Mouse (Mus musculus) mouse embryonic stem cell (cell line): Measurements from ENCODE around the gene Ddo.

ENCODE experiments used
- in situ Hi-C, 2 experiments: fragments of 300-500 bp; cut with MboI; formaldehyde crosslinking; loops; 1 replicate in 1 of 2; 3 replicates in 1 of 2; pipeline ENCODE4 v1.14.3; 2019 to 2020; ENCODE audit warnings: low sequenced_read_pairs in 2 of 2, low pct_unique_long_range_greater_than_20kb in 1 of 2, mixed read lengths in 1 of 2; ENCODE audit not compliant: unreplicated experiment in 1 of 2

Gene Ddo

DNA sequence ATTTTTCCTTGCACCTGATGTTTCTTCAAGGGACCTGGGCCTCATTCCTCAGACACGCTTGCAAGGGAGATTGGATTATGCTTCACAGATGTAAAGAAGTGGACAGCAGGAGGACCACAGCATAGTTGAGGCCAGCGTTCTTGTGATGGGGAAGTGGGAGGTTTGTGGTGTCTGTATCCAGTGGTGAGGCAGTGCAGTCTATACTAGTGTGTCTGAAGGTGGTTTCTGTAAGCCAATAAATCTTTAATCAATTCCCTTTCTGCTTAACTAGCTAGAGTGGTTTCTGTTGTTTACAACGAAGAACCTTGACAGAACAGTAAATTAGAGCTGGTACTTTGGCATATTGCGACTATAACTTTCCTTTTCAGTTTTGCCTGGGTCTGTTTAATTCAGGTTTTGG is 68.8 kb downstream of the Ddo start:
- in situ Hi-C loops: no loop called here

- in situ Hi-C loops: no loop called here
Measured at GRCm38 (mm10) chr10:40711127-40711526, 81.3 kb downstream of the Ddo start.

GRCm38 (mm10) chr10:40713018-40713608 is 83.3 kb downstream of the Ddo start:
- in situ Hi-C loops: no loop called here

DNA sequence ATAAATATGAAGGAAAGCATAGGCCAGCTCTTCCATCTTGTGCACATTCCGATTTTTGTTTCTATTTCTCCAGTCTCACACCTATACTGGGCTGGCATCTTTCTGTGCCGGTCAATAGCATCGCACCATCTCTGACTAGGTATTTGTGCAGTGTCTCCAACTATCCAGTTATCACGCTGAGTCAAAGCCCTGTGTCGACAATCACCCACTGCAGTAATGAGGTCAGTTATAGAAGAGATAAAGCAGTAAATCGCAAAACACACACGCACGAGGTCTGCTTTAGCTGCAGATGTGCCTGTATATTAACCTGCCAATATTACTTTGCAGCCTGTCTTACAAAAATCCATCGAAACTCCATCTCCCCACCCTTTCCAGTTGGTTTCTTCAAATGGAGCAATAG is 84.0 kb downstream of the Ddo start:
- in situ Hi-C loops: no loop called here

GRCm38 (mm10) chr10:40715151-40715550 is 85.3 kb downstream of the Ddo start:
- in situ Hi-C loops: no loop called here

GRCm38 (mm10) chr10:40716296-40716695 is 86.5 kb downstream of the Ddo start:
- in situ Hi-C loops: no loop called here

- in situ Hi-C loops: no loop called here
Measured at GRCm38 (mm10) chr10:40716713-40717112, 86.9 kb downstream of the Ddo start.

DNA sequence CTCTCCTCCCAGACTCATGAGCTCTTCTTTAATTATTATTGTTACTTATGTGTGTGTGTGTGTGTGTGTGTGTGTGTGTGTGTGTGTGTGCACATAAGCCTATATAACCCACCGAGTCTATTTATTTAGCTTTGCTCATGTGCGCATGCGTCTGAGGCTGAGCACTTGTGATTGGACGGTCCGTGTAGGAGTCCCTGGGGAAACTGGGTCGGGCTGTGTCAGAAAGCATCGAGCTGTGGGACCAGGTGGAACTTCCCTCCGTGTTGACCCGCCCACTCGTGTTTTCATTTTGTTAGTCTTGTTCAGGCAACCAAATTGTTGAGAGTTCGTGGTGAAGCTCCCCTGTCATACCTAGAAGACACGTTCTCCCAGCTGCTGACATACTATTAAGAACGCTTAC is 88.6 kb downstream of the Ddo start:
- in situ Hi-C loops: no loop called here

DNA sequence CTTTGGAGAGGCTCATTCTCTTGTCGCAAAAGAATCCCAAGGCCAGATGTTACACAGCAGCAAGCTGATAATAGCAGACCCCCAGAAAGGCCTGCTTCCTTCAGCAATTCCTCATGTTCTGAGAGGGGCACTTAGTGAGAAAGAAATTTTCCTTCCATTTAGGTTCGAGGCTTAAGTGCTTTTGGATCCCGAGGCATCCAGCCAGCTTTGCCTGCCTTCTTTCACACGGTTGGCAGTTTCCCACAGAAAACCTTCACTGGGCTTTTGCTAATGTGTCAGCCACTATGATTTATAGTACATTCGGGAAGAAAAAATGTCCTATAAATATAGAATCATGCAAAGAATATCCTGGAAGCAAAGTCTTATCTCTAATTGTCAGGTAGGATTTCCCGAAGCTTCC is 89.3 kb downstream of the Ddo start:
- in situ Hi-C loops: no loop called here

DNA sequence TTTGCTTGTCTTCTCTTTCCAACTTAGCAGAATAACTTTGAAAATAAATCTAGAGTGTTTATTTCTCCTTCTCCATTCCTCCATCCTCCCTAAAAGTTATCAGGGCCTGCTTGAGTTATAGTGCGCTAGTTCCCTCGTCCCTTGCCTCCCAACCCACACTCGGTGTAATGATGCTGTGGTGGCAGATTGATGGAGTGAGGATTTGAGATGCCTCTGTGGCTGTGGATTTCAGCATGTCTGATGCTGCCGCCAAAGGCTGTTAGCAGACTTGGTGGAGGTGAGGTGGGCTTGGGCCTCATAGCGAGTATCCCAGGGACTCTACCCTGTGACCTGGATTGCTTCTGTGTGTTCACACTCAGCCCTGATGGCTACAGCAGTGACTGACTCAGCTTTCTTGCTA is 91.1 kb downstream of the Ddo start:
- in situ Hi-C loops: no loop called here

DNA sequence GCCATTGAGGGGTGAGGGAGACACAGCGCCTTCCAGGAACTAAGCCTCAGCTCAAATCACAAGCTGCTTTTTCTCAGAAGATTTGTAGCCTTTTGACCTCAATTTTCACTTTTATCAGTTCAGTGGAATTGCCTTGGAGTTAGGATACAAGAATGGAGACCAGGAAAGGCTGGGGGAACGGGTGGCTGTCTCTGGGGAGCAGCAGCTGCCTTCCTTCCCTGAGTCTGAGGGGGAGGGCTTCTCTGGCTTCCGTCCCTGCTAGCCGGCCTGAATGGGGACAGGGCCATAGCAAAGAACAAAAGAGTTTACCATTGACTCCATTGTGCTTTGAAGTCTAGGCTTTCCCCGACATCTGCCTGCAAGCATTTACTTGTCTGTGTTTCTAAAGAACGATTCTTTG is 94.5 kb downstream of the Ddo start:
- in situ Hi-C loops: no loop called here

DNA sequence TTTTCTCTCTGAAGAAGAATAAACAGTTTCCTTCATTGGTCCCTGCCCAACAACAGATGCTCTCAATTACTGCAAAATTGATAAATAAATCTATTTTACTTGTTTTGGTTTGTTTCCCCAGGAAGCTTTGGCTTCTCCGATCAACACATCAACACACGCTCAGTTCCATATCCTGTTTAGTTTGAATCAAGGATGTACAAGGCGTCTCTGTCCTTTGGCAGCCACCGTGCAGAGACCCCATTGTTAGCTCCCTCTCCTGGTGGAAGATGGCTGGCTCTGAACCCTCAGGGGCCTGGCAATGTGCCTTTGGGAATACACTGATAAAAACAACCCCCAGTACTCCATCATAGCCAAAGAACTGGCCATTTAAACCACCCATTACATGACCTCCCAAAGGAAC is 95.3 kb downstream of the Ddo start:
- in situ Hi-C loops: no loop called here

GRCm38 (mm10) chr10:40725471-40725870 is 95.7 kb downstream of the Ddo start:
- in situ Hi-C loops: no loop called here

- in situ Hi-C loops: no loop called here
Measured at GRCm38 (mm10) chr10:40726288-40726902, 96.6 kb downstream of the Ddo start.

DNA sequence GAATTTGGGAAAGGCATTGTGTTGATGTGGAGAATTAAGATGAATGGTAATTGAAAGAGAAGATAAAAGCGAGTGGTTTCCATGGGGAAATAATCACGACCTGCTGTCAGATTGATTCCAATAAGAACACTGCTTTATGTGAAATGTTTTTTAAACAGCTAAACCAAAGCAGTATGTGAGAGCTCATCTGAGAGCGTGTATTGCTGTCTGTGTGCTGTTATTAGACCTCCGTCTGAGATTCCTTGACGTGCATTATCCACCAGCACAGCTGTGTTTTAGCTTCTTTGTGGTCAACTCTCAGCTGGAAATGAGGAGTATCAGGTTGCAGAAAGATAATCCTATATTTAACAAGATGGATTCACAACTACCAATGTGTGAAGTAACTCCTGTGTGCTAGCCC is 97.2 kb downstream of the Ddo start:
- in situ Hi-C loops: no loop called here

DNA sequence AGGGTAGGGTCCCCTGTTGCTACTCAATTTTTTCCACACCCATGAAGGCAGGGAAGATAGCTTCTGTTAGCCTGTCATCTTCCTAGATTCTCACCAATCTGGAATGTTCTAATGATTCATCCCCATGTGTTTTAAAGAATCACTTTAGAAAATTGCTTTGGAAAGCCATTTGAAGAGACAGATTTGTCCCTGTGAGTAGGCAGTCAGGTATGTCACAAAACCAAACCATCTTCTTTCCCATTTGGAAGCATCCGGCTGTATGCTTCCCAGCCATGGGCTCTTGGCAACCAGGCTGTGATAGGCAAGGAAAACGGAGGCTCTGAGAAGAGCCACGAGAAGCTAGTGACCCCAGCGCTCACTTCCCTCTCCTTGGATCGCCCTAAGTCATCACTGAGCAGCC is 100.4 kb downstream of the Ddo start:
- in situ Hi-C loops: no loop called here
